Mouse (Mus musculus) hindbrain, embryonic 12.5 days (tissue): Measurements from ENCODE around the gene Mrnip. TPM values are rescaled to one million over a fixed set of nuclear protein-coding genes. Genes with fewer than 3 reads are reported as not detected.

Experiments
- ATAC-seq: fragments of 200-750 bp; cut with Nextera tagmentation; 2 replicates; pipeline ENCODE4 v1.8.0; 2017; ENCODE audit warnings: moderate TSS enrichment; ENCODE audit not compliant: low FRiP score
- H3K27ac ChIP-seq: fragments of 300-500 bp; sonication (generic); 2 replicates; pipeline ENCODE4 v1.5.1; 2016; ENCODE audit warnings: mild to moderate bottlenecking
- H3K27me3 ChIP-seq: fragments of 300-500 bp; sonication (generic); 2 replicates; pipeline ENCODE4 v1.6.1; 2016; ENCODE audit warnings: mild to moderate bottlenecking
- H3K36me3 ChIP-seq: fragments of 300-500 bp; sonication (generic); 2 replicates; pipeline ENCODE4 v1.6.1; 2016; ENCODE audit warnings: mild to moderate bottlenecking
- H3K4me1 ChIP-seq: fragments of 300-500 bp; sonication (generic); 2 replicates; pipeline ENCODE4 v1.6.1; 2016
- H3K4me2 ChIP-seq: fragments of 300-500 bp; sonication (generic); replicated peaks from 2 replicates; pipeline ENCODE4 v1.6.1; 2016; ENCODE audit warnings: mild to moderate bottlenecking
- H3K4me3 ChIP-seq: fragments of 300-500 bp; sonication (generic); 2 replicates; pipeline ENCODE4 v1.5.1; 2016; ENCODE audit warnings: mild to moderate bottlenecking
- H3K9ac ChIP-seq: fragments of 300-500 bp; sonication (generic); 2 replicates; pipeline ENCODE4 v1.6.1; 2016; ENCODE audit warnings: mild to moderate bottlenecking, moderate library complexity
- H3K9me3 ChIP-seq: fragments of 300-500 bp; sonication (generic); replicated peaks from 2 replicates; pipeline ENCODE4 v1.6.1; 2016; ENCODE audit warnings: mild to moderate bottlenecking
- WGBS: fragments of 180-500 bp; shearing (Covaris S2); methylation state at CpG from one replicate; pipeline ENCODE4 v1.1.7; 2016; 5-methylcytosine and 5-hydroxymethylcytosine counted together
- polyA plus RNA-seq: library from polyadenylated mRNA; unstranded; fragments of >200 nt; fragmentation: Nextera tagmentation; extraction: Ambion mirVana; gene quantifications from 2 replicates; pipeline ENCODE4 v1.2.1, GENCODE M21; 2016

The Mrnip gene
- polyA plus RNA-seq, 1 experiment from 2014 or later, result 22.2 TPM

DNA sequence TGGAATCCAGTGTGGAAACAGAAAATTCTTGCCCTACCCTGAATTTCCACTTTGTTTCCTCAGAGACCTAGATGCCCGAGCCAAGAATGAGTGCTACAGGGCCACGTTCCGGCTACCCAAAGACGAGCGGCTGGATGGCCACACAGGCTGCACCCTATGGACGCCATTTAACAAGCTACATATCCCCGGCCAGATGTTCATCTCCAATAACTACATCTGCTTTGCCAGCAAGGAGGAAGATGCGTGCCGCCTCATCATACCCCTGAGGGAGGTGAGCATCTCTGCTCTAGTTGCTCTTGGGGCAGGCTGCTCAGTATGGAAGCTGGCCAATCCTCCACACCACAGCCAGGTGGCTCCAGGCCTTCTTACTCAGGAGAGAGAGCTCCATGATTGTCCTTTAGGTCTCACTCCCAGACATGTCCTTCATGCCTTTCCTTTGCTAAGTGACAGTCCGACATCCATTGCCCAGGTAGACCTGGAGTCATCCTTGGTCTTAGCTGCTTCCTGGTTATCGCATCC, 26.2 kb upstream of the Mrnip start:
- Histone ChIP-seq H3K4me3 (no peak overlapping the region), H3K4me1 (no peaks in the 10 kb centered on the region), H3K27ac (no peak overlapping the region), H3K27me3 (no peaks in the 10 kb centered on the region), H3K9me3 (no peaks in the 10 kb centered on the region), H3K36me3 (peaks cover 87% of the 10 kb centered on the region), H3K9ac (no peak overlapping the region), H3K4me2 (no peak overlapping the region)
- WGBS, result 94% methylated on average over 11 of the region's 11 CpGs
- ATAC-seq, result no peak

GRCm38 (mm10) chr11:50149200-50149599, 25.0 kb upstream of the Mrnip start:
- Histone ChIP-seq H3K4me2 (no peak overlapping the region), H3K4me3 (no peak overlapping the region), H3K4me1 (0 out of 2 replicates have a peak, but pooled peaks cover 3% of the 10 kb centered on the region), H3K27ac (no peak overlapping the region), H3K36me3 (peaks cover 84% of the 10 kb centered on the region), H3K27me3 (no peaks in the 10 kb centered on the region), H3K9me3 (no peaks in the 10 kb centered on the region), H3K9ac (no peak overlapping the region)
- 88% methylated on average over 7 of the region's 7 CpGs for WGBS
- no peak for ATAC-seq

DNA sequence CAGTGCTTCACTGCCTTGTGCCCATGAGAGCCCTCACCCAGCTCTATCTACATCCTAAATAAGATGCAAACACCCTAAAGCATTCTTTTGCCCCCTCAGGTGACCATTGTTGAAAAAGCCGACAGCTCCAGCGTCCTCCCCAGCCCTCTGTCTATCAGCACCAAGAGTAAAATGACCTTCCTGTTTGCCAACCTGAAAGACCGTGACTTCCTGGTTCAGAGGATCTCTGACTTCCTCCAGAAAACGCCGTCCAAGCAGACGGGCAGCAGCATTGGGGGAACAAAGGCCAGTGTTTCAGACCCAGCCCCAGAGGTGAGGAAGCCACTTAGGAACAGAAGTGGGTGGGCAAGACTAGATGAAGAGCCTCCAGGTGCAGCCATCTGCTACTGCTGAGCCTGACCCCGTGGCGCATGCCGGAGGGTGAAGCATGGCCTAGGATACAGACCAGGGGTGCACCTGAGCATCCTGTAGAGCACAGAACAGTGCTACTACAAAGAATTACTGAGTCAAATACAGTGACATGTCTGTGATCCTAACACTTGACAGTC, 24.6 kb upstream of the Mrnip start:
- ATAC-seq, result no peak
- 93% methylated on average over 9 of the region's 9 CpGs for WGBS
- Histone ChIP-seq H3K4me3 (no peak overlapping the region), H3K27ac (no peak overlapping the region), H3K27me3 (no peaks in the 10 kb centered on the region), H3K9me3 (no peaks in the 10 kb centered on the region), H3K4me2 (no peak overlapping the region), H3K9ac (no peak overlapping the region), H3K4me1 (0 out of 2 replicates have a peak, but pooled peaks cover 3% of the 10 kb centered on the region), H3K36me3 (peaks cover 87% of the 10 kb centered on the region)

- WGBS, result 84% methylated on average over 3 of the region's 3 CpGs
Measured at GRCm38 (mm10) chr11:50151374-50151773, 22.9 kb upstream of the Mrnip start.

GRCm38 (mm10) chr11:50154166-50154565, 20.1 kb upstream of the Mrnip start:
- H3K27me3 ChIP-seq, result no peaks in the 10 kb centered on the region
- H3K9ac ChIP-seq, result no peak overlapping the region
- H3K36me3 ChIP-seq, result peaks cover 96% of the 10 kb centered on the region
- no peak overlapping the region for H3K27ac ChIP-seq
- 0 out of 2 replicates have a peak, but pooled peaks cover 3% of the 10 kb centered on the region for H3K4me1 ChIP-seq
- H3K9me3 ChIP-seq, result no peaks in the 10 kb centered on the region
- no peak overlapping the region for H3K4me2 ChIP-seq
- no peak for ATAC-seq
- H3K4me3 ChIP-seq, result no peak overlapping the region
- 63% methylated on average over 9 of the region's 9 CpGs for WGBS

More at GRCm38 (mm10) chr11:50151374-50151773, 22.9 kb upstream of the Mrnip start:
- Histone ChIP-seq H3K9ac (no peak overlapping the region), H3K4me3 (no peak overlapping the region), H3K4me2 (no peak overlapping the region), H3K27ac (no peak overlapping the region), H3K36me3 (peaks cover 87% of the 10 kb centered on the region), H3K4me1 (0 out of 2 replicates have a peak, but pooled peaks cover 3% of the 10 kb centered on the region), H3K9me3 (no peaks in the 10 kb centered on the region), H3K27me3 (no peaks in the 10 kb centered on the region)
- ATAC-seq, result no peak

- H3K9me3 ChIP-seq, result no peaks in the 10 kb centered on the region
- H3K27me3 ChIP-seq, result no peaks in the 10 kb centered on the region
- H3K27ac ChIP-seq, result no peak overlapping the region
- no peak overlapping the region for H3K9ac ChIP-seq
- H3K36me3 ChIP-seq, result peaks cover 96% of the 10 kb centered on the region
- ATAC-seq, result no peak
- no peak overlapping the region for H3K4me2 ChIP-seq
- WGBS, result 88% methylated on average over 12 of the region's 12 CpGs
- 0 out of 2 replicates have a peak, but pooled peaks cover 3% of the 10 kb centered on the region for H3K4me1 ChIP-seq
- no peak overlapping the region for H3K4me3 ChIP-seq
Measured at GRCm38 (mm10) chr11:50154777-50155520, 19.3 kb upstream of the Mrnip start.

DNA sequence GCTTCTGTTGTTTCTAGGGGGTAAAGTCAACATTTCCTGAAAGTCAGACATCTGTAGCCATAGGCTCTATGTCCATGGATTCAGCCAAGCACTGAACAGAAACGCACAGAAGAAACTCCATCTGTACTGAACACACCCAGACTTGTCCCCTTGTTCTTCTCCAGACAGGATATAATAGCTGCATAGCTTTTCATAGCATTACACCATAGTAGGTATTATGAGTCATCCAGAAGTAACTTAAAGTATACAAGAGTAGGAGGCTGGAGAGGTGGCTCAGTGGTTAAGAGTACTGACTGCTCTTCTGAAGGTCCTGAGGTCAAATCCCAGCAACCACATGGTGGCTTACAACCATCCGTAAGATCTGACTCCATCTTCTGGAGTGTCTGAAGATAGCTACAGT, 18.5 kb upstream of the Mrnip start:
- Histone ChIP-seq H3K4me1 (0 out of 2 replicates have a peak, but pooled peaks cover 3% of the 10 kb centered on the region), H3K4me2 (no peak overlapping the region), H3K27me3 (no peaks in the 10 kb centered on the region), H3K36me3 (peaks cover 96% of the 10 kb centered on the region), H3K27ac (no peak overlapping the region), H3K9me3 (no peaks in the 10 kb centered on the region), H3K4me3 (no peak overlapping the region), H3K9ac (no peak overlapping the region)
- 90% methylated on average over 2 of the region's 2 CpGs for WGBS
- ATAC-seq, result no peak

DNA sequence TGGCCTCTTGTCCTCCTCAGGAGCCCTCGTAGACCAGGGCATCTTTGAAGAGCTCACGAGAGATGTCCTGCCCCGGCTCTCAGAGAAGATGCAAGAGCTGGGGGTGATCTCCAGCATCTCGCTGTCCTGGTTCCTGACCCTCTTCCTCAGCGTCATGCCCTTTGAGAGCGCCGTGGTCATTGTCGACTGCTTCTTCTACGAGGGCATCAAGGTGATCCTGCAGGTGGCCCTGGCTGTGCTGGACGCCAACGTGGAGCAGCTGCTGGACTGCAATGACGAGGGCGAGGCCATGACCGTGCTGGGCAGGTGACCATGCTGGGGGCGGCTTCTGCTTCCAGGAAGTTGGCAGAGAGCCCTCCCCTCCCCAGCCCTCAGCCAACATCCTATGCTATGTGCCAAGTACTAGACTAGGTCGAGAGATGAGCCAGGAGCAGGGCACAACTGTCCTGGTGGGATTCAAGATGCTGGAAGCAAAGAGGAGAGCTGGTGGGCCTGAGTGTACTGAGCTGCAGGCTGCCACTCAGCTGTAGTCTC, 17.5 kb upstream of the Mrnip start:
- Histone ChIP-seq H3K4me1 (0 out of 2 replicates have a peak, but pooled peaks cover 3% of the 10 kb centered on the region), H3K27me3 (no peaks in the 10 kb centered on the region), H3K9me3 (no peaks in the 10 kb centered on the region), H3K27ac (no peak overlapping the region), H3K36me3 (peaks cover 90% of the 10 kb centered on the region), H3K4me2 (no peak overlapping the region), H3K9ac (no peak overlapping the region), H3K4me3 (no peak overlapping the region)
- ATAC-seq, result no peak
- 94% methylated on average over 16 of the region's 16 CpGs for WGBS

DNA sequence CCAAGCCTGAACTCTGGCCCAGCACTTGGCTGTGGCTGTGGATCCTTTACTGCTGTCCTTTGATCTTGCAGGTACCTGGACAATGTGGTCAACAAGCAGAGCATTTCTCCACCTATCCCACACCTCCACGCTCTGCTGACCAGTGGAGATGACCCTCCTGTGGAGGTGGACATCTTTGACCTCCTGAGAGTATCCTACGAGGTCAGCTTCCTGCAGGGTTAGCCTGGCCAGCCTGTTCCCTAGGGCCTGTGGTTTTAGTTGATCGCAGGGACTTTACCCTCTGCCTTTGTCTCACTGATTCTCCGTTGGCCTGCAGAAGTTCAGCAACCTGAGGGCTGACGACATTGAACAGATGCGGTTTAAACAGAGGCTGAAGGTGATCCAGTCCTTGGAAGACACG, 15.9 kb upstream of the Mrnip start:
- no peak overlapping the region for H3K4me2 ChIP-seq
- no peak for ATAC-seq
- no peak overlapping the region for H3K4me3 ChIP-seq
- 94% methylated on average over 7 of the region's 7 CpGs for WGBS
- no peaks in the 10 kb centered on the region for H3K9me3 ChIP-seq
- 0 out of 2 replicates have a peak, but pooled peaks cover 3% of the 10 kb centered on the region for H3K4me1 ChIP-seq
- H3K27ac ChIP-seq, result no peak overlapping the region
- H3K36me3 ChIP-seq, result peaks cover 90% of the 10 kb centered on the region
- no peaks in the 10 kb centered on the region for H3K27me3 ChIP-seq
- no peak overlapping the region for H3K9ac ChIP-seq

GRCm38 (mm10) chr11:50159347-50159746, 14.9 kb upstream of the Mrnip start:
- no peaks in the 10 kb centered on the region for H3K4me1 ChIP-seq
- no peak overlapping the region for H3K4me3 ChIP-seq
- no peaks in the 10 kb centered on the region for H3K27me3 ChIP-seq
- no peaks in the 10 kb centered on the region for H3K9me3 ChIP-seq
- ATAC-seq, result no peak
- H3K4me2 ChIP-seq, result no peak overlapping the region
- 77% methylated on average over 4 of the region's 4 CpGs for WGBS
- H3K9ac ChIP-seq, result no peak overlapping the region
- no peak overlapping the region for H3K27ac ChIP-seq
- peaks cover 92% of the 10 kb centered on the region for H3K36me3 ChIP-seq

GRCm38 (mm10) chr11:50161578-50162304, 12.5 kb upstream of the Mrnip start:
- Histone ChIP-seq H3K27me3 (no peaks in the 10 kb centered on the region), H3K4me3 (no peak overlapping the region), H3K4me1 (no peaks in the 10 kb centered on the region), H3K4me2 (no peak overlapping the region), H3K9me3 (no peaks in the 10 kb centered on the region), H3K36me3 (peaks cover 74% of the 10 kb centered on the region), H3K27ac (no peak overlapping the region), H3K9ac (no peak overlapping the region)
- peak; percentile 48; the same call in 1 of the 2 replicates for ATAC-seq
- 62% methylated on average over 10 of the region's 10 CpGs for WGBS
